Mouse (Mus musculus) small intestine, adult 2 months (tissue): ENCODE measurements around the gene Ier5. TPM values are rescaled to one million over a fixed set of nuclear protein-coding genes. Genes with fewer than 3 reads are reported as not detected.

Source experiments
- H3K27ac ChIP-seq: fragments of 200-500 bp; 2 replicates; pipeline ENCODE4 v1.5.1; 2012; ENCODE audit warnings: low read depth, low read length, control low read depth, inconsistent platforms; ENCODE audit not compliant: insufficient read depth
- H3K27me3 ChIP-seq: fragments of 200-500 bp; 2 replicates; pipeline ENCODE4 v1.6.1; 2012; ENCODE audit warnings: mild to moderate bottlenecking, moderate library complexity, low read length, inconsistent platforms; ENCODE audit not compliant: control insufficient read depth, insufficient read depth
- H3K36me3 ChIP-seq: fragments of 200-500 bp; 2 replicates; pipeline ENCODE4 v1.6.1; 2012; ENCODE audit warnings: mild to moderate bottlenecking, low read length, control low read depth, inconsistent platforms; ENCODE audit not compliant: control insufficient read depth, insufficient read depth
- H3K4me1 ChIP-seq: fragments of 200-500 bp; 2 replicates; pipeline ENCODE4 v1.6.1; 2012; ENCODE audit warnings: low read length, inconsistent platforms, mixed read lengths; ENCODE audit not compliant: control insufficient read depth, insufficient read depth, insufficient read length
- H3K4me3 ChIP-seq: fragments of 200-500 bp; 2 replicates; pipeline ENCODE4 v1.5.1; 2012; ENCODE audit warnings: low read depth, mild to moderate bottlenecking, control low read depth, inconsistent platforms, low read length, moderate library complexity
- CTCF ChIP-seq: fragments of 200-500 bp; IDR thresholded peaks from 2 replicates; pipeline ENCODE4 v1.5.1; 2012; ENCODE audit warnings: low read depth, mild to moderate bottlenecking, control low read depth, inconsistent platforms, low read length, moderate library complexity, mixed read lengths; ENCODE audit not compliant: insufficient replicate concordance, insufficient read length; ENCODE audit errors: extremely low read depth
- POLR2A ChIP-seq: fragments of 200-500 bp; IDR thresholded peaks from 2 replicates; pipeline ENCODE4 v1.6.1; 2012; ENCODE audit warnings: low read depth, mild to moderate bottlenecking, control low read depth, inconsistent platforms, low read length, moderate library complexity
- WGBS: fragments of 180-500 bp; shearing (Covaris S2); methylation state at CpG from one replicate; pipeline ENCODE4 v1.1.7; 2018; 5-methylcytosine and 5-hydroxymethylcytosine counted together
- polyA plus RNA-seq: library from polyadenylated mRNA; depleted of rRNA; stranded (reverse); fragments of >200 nt; gene quantifications from 2 replicates; pipeline ENCODE4 v1.2.3, GENCODE M21; 2012; rRNA removed

Ier5 gene
- polyA plus RNA-seq, 1 experiment = 63.9 TPM

- no peaks in the 10 kb centered on the region for H3K27me3 ChIP-seq
- TF ChIP-seq CTCF = no peak
- no peak for TF ChIP-seq POLR2A
- peaks cover 25% of the 10 kb centered on the region for H3K4me1 ChIP-seq
- no peaks in the 10 kb centered on the region for H3K36me3 ChIP-seq
- WGBS = 62% methylated on average over 4 of the region's 4 CpGs
- H3K27ac ChIP-seq = no peak overlapping the region
- H3K4me3 ChIP-seq = no peak overlapping the region
Observed at GRCm38 (mm10) chr1:155052131-155052760, 47.2 kb downstream of the Ier5 start.

GRCm38 (mm10) chr1:155051701-155052127, 47.7 kb downstream of the Ier5 start:
- no peak overlapping the region for H3K4me3 ChIP-seq
- peaks cover 19% of the 10 kb centered on the region for H3K4me1 ChIP-seq
- TF ChIP-seq POLR2A (no peak), CTCF (no peak)
- no peak overlapping the region for H3K27ac ChIP-seq
- H3K36me3 ChIP-seq = no peaks in the 10 kb centered on the region
- WGBS = 77% methylated on average over 10 of the region's 10 CpGs
- no peaks in the 10 kb centered on the region for H3K27me3 ChIP-seq

GRCm38 (mm10) chr1:155050897-155051592, 48.4 kb downstream of the Ier5 start:
- TF ChIP-seq CTCF = no peak
- H3K36me3 ChIP-seq = no peaks in the 10 kb centered on the region
- H3K4me3 ChIP-seq = no peak overlapping the region
- WGBS = 72% methylated on average over 9 of the region's 9 CpGs
- no peaks in the 10 kb centered on the region for H3K27me3 ChIP-seq
- peaks cover 13% of the 10 kb centered on the region for H3K4me1 ChIP-seq
- H3K27ac ChIP-seq = peak overlapping the region; percentile 63

GRCm38 (mm10) chr1:155050174-155050573, 49.3 kb downstream of the Ier5 start:
- TF ChIP-seq CTCF = no peak
- no peak for TF ChIP-seq POLR2A
- Histone ChIP-seq H3K4me1 (peaks cover 8% of the 10 kb centered on the region), H3K27ac (peak overlapping the region; percentile 63), H3K4me3 (no peak overlapping the region), H3K27me3 (no peaks in the 10 kb centered on the region), H3K36me3 (no peaks in the 10 kb centered on the region)
- WGBS = 68% methylated on average over 5 of the region's 5 CpGs

- H3K4me3 ChIP-seq = no peak overlapping the region
- TF ChIP-seq CTCF (peak; percentile 97), POLR2A (no peak)
- no peaks in the 10 kb centered on the region for H3K36me3 ChIP-seq
- no peak overlapping the region for H3K27ac ChIP-seq
- WGBS = 4% methylated on average over 5 of the region's 5 CpGs
- peaks cover 8% of the 10 kb centered on the region for H3K4me1 ChIP-seq
- no peaks in the 10 kb centered on the region for H3K27me3 ChIP-seq
Observed at GRCm38 (mm10) chr1:155048947-155049346, 50.5 kb downstream of the Ier5 start.

Other genes starting within 250 kb of the Ier5 start
- gene Cacna1e, start 215.1 kb downstream of the Ier5 start, polyA plus RNA-seq = 0.76 TPM in 2 replicates
- 0.47 and 0.66 TPM in 2 replicates for gene Mr1, start 47.2 kb upstream of the Ier5 start, polyA plus RNA-seq
- gene Stx6, start 59.1 kb upstream of the Ier5 start, polyA plus RNA-seq = 15.4 and 32.4 TPM in 2 replicates
- 2.4 and 5.3 TPM in 2 replicates for gene BC034090, start 144.8 kb upstream of the Ier5 start, polyA plus RNA-seq